Mouse (Mus musculus): ENCODE data around the gene Sh3gl2.

DNA sequence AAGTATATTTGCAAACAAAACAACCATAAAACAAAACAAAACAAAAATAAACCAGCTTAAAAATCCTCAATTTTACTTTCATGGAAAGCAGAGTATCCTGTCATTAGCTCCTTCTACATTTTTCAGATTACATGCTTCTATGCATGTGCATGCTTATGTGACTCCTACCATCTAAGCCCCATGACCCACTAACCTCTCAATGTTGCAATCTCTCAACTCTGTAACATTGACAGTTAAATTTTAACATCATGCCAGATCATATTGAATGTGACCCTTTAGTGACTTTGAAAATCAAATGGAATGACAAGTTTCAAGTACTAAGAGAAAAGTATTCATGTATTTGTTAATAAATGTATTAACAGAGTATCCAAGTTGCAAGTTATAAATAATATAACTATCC lies 389.2 kb downstream of the Sh3gl2 start:
- no peak for TF ChIP-seq MYOD1 (IDR thresholded peaks at IDR 0.05; ENCODE audit: control insufficient read depth, insufficient read length, low read depth)
- TF ChIP-seq CTCF (IDR thresholded peaks at IDR 0.05; ENCODE audit: control insufficient read depth, insufficient read depth, insufficient read length), result no peak
- no peak for TF ChIP-seq MAX (IDR thresholded peaks at IDR 0.05)
- TF ChIP-seq CEBPB (IDR thresholded peaks at IDR 0.05; ENCODE audit: low read depth), result no peak
- TF ChIP-seq FOSL1 (IDR thresholded peaks at IDR 0.05; ENCODE audit: insufficient read depth, low read length, poor library complexity, severe bottlenecking), result no peak
- TF ChIP-seq MYOG (IDR thresholded peaks at IDR 0.05; ENCODE audit: control insufficient read depth, extremely low read depth, insufficient read length), result no peak
- no peak for TF ChIP-seq USF1 (IDR thresholded peaks at IDR 0.05; ENCODE audit: low read depth)

Data from C2C12 (cell line).